ENCODE assay signal across 8 mouse cellular contexts in genomic region chr7:50485304-50485703, GRCm38 (mm10).
DNase-seq lines count a peak whose midpoint lies in the region.

No protein-coding gene starts in this region.

- no peak overlapping the region for H3K27ac ChIP-seq in embryonic facial prominence, embryonic 10.5 days (replicated peaks)

- H3K4me1 ChIP-seq in embryonic facial prominence, embryonic 10.5 days = no peaks in the 10 kb centered on the region

- H3K9me3 ChIP-seq in embryonic facial prominence, embryonic 10.5 days = no peaks in the 10 kb centered on the region

- intact Hi-C loops in gastrocnemius, postnatal 14 days (cut with DNase I; ENCODE audit: low total_unique reads) = loop anchor here (10.0 kb wide), 1 partner anchor 531 kb away; no protein-coding TSS in a partner anchor
- intact Hi-C loops in heart, postnatal 25 days (cut with DNase I) = loop anchor here (2.0 kb wide), 1 partner anchor 531 kb away; no protein-coding TSS in a partner anchor

- H3K4me3 ChIP-seq in embryonic facial prominence, embryonic 10.5 days = no peak overlapping the region

- no peaks in the 10 kb centered on the region for H3K27me3 ChIP-seq in embryonic facial prominence, embryonic 10.5 days (replicated peaks; ENCODE audit: low read depth, poor library complexity, severe bottlenecking)

- no peaks in the 10 kb centered on the region for H3K36me3 ChIP-seq in embryonic facial prominence, embryonic 10.5 days (replicated peaks)

- DNase-seq in gastrocnemius, postnatal 14 days = peak; percentile 6
- no peak for DNase-seq in gastrocnemius, adult 8-10 months (ENCODE audit: low spot score in 2 of 2)
- DNase-seq in ovary, postnatal 36 days (ENCODE audit: low spot score) = peak; percentile 12
- DNase-seq in ovary, adult 18-20 months (ENCODE audit: low spot score) = no peak
- peak; percentile 43 for DNase-seq in embryonic facial prominence, embryonic 10.5 days (ENCODE audit: low spot score)
- peak; percentile 20 to 25 for DNase-seq in layer of hippocampus, postnatal 36 days
- DNase-seq in testis, postnatal 10 days (ENCODE audit: low spot score) = peak; percentile 51
- DNase-seq in heart, postnatal 25 days (ENCODE audit: low spot score) = no peak

- 22% methylated on average over 1 of the region's 1 CpGs for WGBS in embryonic facial prominence, embryonic 10.5 days

Comparison
In these comparisons a context has a peak if more than half of its experiments do, and no peak if none do; other contexts are left out.
1. DNase-seq: peak in gastrocnemius, postnatal 14 days (single experiment), ovary, postnatal 36 days (single experiment), embryonic facial prominence, embryonic 10.5 days (single experiment), layer of hippocampus, postnatal 36 days (2 of 2) and testis, postnatal 10 days (single experiment); none in gastrocnemius, adult 8-10 months (0 of 2), ovary, adult 18-20 months (single experiment) and heart, postnatal 25 days (single experiment).